Comparison of ENCODE assay signal across 20 mouse cellular contexts in genomic region chr12:88726316-88726715, GRCm38 (mm10). TPM values are rescaled to one million over a fixed set of nuclear protein-coding genes. Genes with fewer than 3 reads are reported as not detected.
DNase-seq lines count a peak whose midpoint lies in the region; ATAC-seq lines count a peak whose summit lies in the region.
"Had no signal": no experiment of that assay in that cellular context is flagged by ENCODE, and none has a peak within 500 bp of the region (broad histone marks: within the 10 kb centered on the region; RNA-seq: fewer than 3 reads in every experiment).

No protein-coding gene starts in this region.

- peaks cover 22% of the 10 kb centered on the region for H3K9me3 ChIP-seq in megakaryocyte, embryonic 14.5 days
- no peaks in the 10 kb centered on the region for H3K9me3 ChIP-seq in forebrain, embryonic 13.5 days (replicated peaks)
- H3K9me3 ChIP-seq in hindbrain, embryonic 14.5 days (ENCODE audit: control insufficient read depth, low read length) = no peaks in the 10 kb centered on the region
- H3K9me3 ChIP-seq in neural tube, embryonic 14.5 days (ENCODE audit: control insufficient read depth, low read length) = no peaks in the 10 kb centered on the region
- H3K9me3 ChIP-seq: G1E; heart, embryonic 12.5 days; liver, embryonic 13.5 days had no signal

- H3K9ac ChIP-seq in forebrain, embryonic 13.5 days = peak overlapping the region; percentile 67
- H3K9ac ChIP-seq in hindbrain, embryonic 14.5 days = peak overlapping the region; percentile 69
- H3K9ac ChIP-seq in neural tube, embryonic 14.5 days (replicated peaks; ENCODE audit: low read depth, low read length) = peak overlapping the region; percentile 50
- H3K9ac ChIP-seq: heart, embryonic 12.5 days; liver, embryonic 13.5 days had no signal

- DNase-seq in hindbrain, embryonic 14.5 days (ENCODE audit: low spot score) = no peak
- DNase-seq in urinary bladder, postnatal 14 days (ENCODE audit: low spot score) = no peak
- no peak for DNase-seq in spleen, adult 12 weeks (ENCODE audit: low spot score)
- DNase-seq: adrenal gland, adult 2 months; cerebellum, adult 9-10 months; embryo, embryonic 11 days; gastrocnemius, postnatal 36 days; heart, postnatal 36 days; kidney, adult 11 months; kidney, postnatal 25 days; layer of hippocampus, postnatal 36 days; liver, embryonic 13.5 days; right cerebral cortex, postnatal 14 days had no signal

- H3K4me3 ChIP-seq in megakaryocyte, embryonic 14.5 days (replicated peaks) = peak overlapping the region; percentile 36
- peak overlapping the region; percentile 49 for H3K4me3 ChIP-seq in forebrain, embryonic 13.5 days
- H3K4me3 ChIP-seq in hindbrain, embryonic 14.5 days (replicated peaks; ENCODE audit: low read length) = peak overlapping the region; percentile 48
- peak overlapping the region; percentile 48 for H3K4me3 ChIP-seq in neural tube, embryonic 14.5 days (ENCODE audit: low read depth, low read length)
- H3K4me3 ChIP-seq: heart, embryonic 12.5 days; liver, embryonic 13.5 days had no signal

- peak overlapping the region; percentile 60 for H3K4me2 ChIP-seq in forebrain, embryonic 13.5 days
- H3K4me2 ChIP-seq in hindbrain, embryonic 14.5 days (replicated peaks) = peak overlapping the region; percentile 54
- peak overlapping the region; percentile 56 for H3K4me2 ChIP-seq in neural tube, embryonic 14.5 days (ENCODE audit: low read depth, low read length)
- H3K4me2 ChIP-seq: heart, embryonic 12.5 days; liver, embryonic 13.5 days had no signal

- H3K27me3 ChIP-seq in megakaryocyte, embryonic 14.5 days (replicated peaks) = no peaks in the 10 kb centered on the region
- H3K27me3 ChIP-seq in forebrain, embryonic 13.5 days = no peaks in the 10 kb centered on the region
- no peaks in the 10 kb centered on the region for H3K27me3 ChIP-seq in hindbrain, embryonic 14.5 days (ENCODE audit: control insufficient read depth, insufficient read depth, low read length)
- H3K27me3 ChIP-seq in neural tube, embryonic 14.5 days (ENCODE audit: control insufficient read depth, insufficient read depth, low read length) = no peaks in the 10 kb centered on the region
- H3K27me3 ChIP-seq: heart, embryonic 12.5 days; liver, embryonic 13.5 days had no signal

- no peaks in the 10 kb centered on the region for H3K36me3 ChIP-seq in megakaryocyte, embryonic 14.5 days (replicated peaks; ENCODE audit: low read length)
- H3K36me3 ChIP-seq in forebrain, embryonic 13.5 days (ENCODE audit: poor library complexity, severe bottlenecking) = no peaks in the 10 kb centered on the region
- no peaks in the 10 kb centered on the region for H3K36me3 ChIP-seq in hindbrain, embryonic 14.5 days (replicated peaks; ENCODE audit: control insufficient read depth, insufficient read depth)
- no peaks in the 10 kb centered on the region for H3K36me3 ChIP-seq in neural tube, embryonic 14.5 days (ENCODE audit: control insufficient read depth, insufficient read depth, low read length)
- H3K36me3 ChIP-seq: G1E; heart, embryonic 12.5 days; liver, embryonic 13.5 days had no signal

- no peaks in the 10 kb centered on the region for H3K4me1 ChIP-seq in megakaryocyte, embryonic 14.5 days
- peaks cover 16% of the 10 kb centered on the region for H3K4me1 ChIP-seq in forebrain, embryonic 13.5 days
- H3K4me1 ChIP-seq in hindbrain, embryonic 14.5 days (replicated peaks; ENCODE audit: control insufficient read depth, insufficient read depth, low read length) = no peaks in the 10 kb centered on the region; the same call in 1 of the 2 replicates
- H3K4me1 ChIP-seq in neural tube, embryonic 14.5 days (ENCODE audit: control insufficient read depth, insufficient read depth, low read length) = no peaks in the 10 kb centered on the region
- H3K4me1 ChIP-seq: liver, embryonic 13.5 days had no signal

- ATAC-seq in megakaryocyte, adult 5-6 weeks (ENCODE audit: poor library complexity, severe bottlenecking) = no peak
- no peak for ATAC-seq in forebrain, embryonic 13.5 days
- no peak for ATAC-seq in hindbrain, embryonic 14.5 days (ENCODE audit: low FRiP score)
- peak; percentile 35; the same call in 1 of the 2 replicates for ATAC-seq in neural tube, embryonic 14.5 days (ENCODE audit: low read depth)

- peak overlapping the region; percentile 79 for H3K27ac ChIP-seq in forebrain, embryonic 13.5 days
- H3K27ac ChIP-seq in hindbrain, embryonic 14.5 days = peak overlapping the region; percentile 94
- H3K27ac ChIP-seq in neural tube, embryonic 14.5 days (ENCODE audit: low read depth, low read length) = peak overlapping the region; percentile 88
- H3K27ac ChIP-seq: liver, embryonic 13.5 days had no signal

- 84% methylated on average over 13 of the region's 13 CpGs for WGBS in forebrain, embryonic 13.5 days
- 76% methylated on average over 13 of the region's 13 CpGs for WGBS in hindbrain, embryonic 14.5 days
- WGBS in neural tube, embryonic 14.5 days = 75% methylated on average over 13 of the region's 13 CpGs

RNA-seq across cellular contexts. Expression of gene Nrxn3, which starts 3.6 kb away (rescaled TPM):
- polyA plus RNA-seq in megakaryocyte, embryonic 14.5 days (2012; ENCODE audit: insufficient read depth, low replicate concordance) = 0.09 TPM in 1 of 2 replicates, not detected in the other
- total RNA-seq in megakaryocyte, adult 5-6 weeks (2015) = not detected in 2 replicates
- total RNA-seq in megakaryocyte, adult 5-6 weeks (2017) = not detected in 2 replicates
- polyA plus RNA-seq in forebrain, embryonic 13.5 days (2015; fragmentation: Nextera tagmentation; extraction: Ambion mirVana) = 79.7 and 82.5 TPM in 2 replicates
- polyA plus RNA-seq in hindbrain, embryonic 14.5 days (2014; fragmentation: Nextera tagmentation; extraction: Ambion mirVana) = 96.9 and 101 TPM in 2 replicates
- polyA plus RNA-seq in neural tube, embryonic 14.5 days (2014; fragmentation: Nextera tagmentation; extraction: Ambion mirVana) = 118 and 159 TPM in 2 replicates
- total RNA-seq: megakaryocyte progenitor cell, adult 5-6 weeks had no signal
- polyA plus RNA-seq: G1E had no signal

Comparison
In these comparisons a context has a peak if more than half of its experiments do, and no peak if none do; other contexts are left out.
1. RNA of gene Nrxn3, which starts 3.6 kb away (polyA plus RNA-seq): 118 to 159 TPM in neural tube, embryonic 14.5 days, 96.9 to 101 TPM in hindbrain, embryonic 14.5 days and 79.7 to 82.5 TPM in forebrain, embryonic 13.5 days; 0.09 TPM in megakaryocyte, embryonic 14.5 days; every median in the first group is over 10 times any median in the second.
2. Peak in every context shown above with its lines, with median percentiles within 50 percentile points of each other: H3K4me3 ChIP-seq, H3K27ac ChIP-seq, H3K4me2 ChIP-seq and H3K9ac ChIP-seq.